Mouse (Mus musculus): ENCODE measurements around the gene Cyp17a1.
A peak's percentile ranks its signal among the peaks of the same experiment; 100 is the strongest.

DNA sequence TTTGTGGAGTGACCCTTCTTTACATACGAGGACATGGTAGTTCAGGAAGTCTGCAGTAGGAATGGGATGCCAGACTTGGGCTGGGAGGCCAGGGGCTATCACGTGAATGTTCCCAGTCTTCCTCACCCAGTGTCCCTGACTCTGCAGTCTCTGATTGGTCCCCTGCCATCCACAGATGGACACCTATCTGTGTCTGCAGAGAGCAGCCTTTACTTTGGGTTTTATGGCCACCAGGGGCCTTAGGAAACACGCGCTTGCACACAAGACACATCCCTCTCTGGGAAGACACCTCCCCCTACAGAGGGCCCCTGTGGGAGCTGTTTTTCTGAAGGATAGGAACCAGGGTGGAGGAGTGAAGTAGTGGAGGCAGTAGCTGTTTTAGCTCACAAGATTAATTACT, 11.5 kb downstream of the Cyp17a1 start:
- TF ChIP-seq CTCF (IDR thresholded peaks at IDR 0.05; ENCODE audit: low read depth) (peak; percentile 24), EP300 (IDR thresholded peaks at IDR 0.05; ENCODE audit: low read depth) (no peak)

Data from liver, postnatal 0 days (tissue).